Mouse (Mus musculus) embryo, embryonic 11 days (tissue): ENCODE results near the gene Arhgap29.

ENCODE experiments used
- DNase-seq: peaks from one replicate; pipeline ENCODE4 v3.0.0-alpha.2; 2015

The Arhgap29 gene

DNA sequence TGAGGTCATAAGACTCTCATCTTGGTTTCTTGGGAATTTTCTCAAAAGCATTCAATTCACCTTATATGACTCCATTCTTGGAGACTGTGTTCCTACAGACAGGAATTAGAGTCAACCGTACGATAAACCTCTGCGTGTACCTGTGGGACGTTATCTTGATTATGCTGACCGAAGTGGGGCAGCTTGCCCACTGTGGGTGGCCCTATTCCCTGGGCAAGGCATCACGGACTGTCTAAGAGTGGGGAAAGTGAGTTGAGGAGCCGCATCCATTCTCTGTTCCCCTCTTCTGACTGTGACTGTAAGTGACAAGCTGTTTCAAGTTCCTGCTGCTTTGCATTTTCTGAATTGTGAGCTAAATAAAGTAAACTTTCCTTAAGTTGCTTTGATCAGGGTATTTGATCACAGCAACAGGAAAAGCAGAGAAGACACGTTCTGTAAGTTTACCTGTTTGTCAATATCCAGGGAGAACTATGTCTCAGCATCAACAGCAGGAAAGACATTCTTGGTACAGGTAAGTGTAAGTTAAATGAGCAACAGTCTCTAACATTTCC lies at the start of gene Arhgap29:
Arhgap29 (plus strand) TSS at position 501 of the 551 bp plus-strand sequence.
- DNase-seq = no peak

GRCm38 (mm10) chr3:121902729-121903128 lies 49.6 kb upstream of the Arhgap29 start:
- no peak for DNase-seq

DNA sequence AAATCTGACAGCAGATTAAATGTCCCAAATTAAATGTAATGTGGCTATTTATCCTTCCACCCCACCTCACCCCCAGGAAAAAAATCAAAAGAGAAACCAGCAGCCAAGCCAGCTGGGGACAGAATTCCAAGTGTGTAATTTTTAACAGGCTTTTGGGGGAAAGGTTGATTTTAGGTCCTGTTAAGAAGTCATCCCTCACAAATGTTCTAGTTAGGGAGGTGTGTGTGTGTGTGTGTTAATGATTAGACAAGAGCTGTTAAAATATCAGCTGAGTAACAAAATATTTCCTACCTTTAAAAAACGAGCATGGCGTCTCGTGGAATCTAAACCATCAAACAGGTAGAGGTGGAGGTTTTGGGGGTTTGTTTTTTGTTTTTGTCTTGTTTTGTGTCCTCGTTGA lies 49.1 kb upstream of the Arhgap29 start:
- DNase-seq = no peak

- no peak for DNase-seq
These were observed 48.6 kb upstream of the Arhgap29 start for GRCm38 (mm10) chr3:121903695-121904094.

DNA sequence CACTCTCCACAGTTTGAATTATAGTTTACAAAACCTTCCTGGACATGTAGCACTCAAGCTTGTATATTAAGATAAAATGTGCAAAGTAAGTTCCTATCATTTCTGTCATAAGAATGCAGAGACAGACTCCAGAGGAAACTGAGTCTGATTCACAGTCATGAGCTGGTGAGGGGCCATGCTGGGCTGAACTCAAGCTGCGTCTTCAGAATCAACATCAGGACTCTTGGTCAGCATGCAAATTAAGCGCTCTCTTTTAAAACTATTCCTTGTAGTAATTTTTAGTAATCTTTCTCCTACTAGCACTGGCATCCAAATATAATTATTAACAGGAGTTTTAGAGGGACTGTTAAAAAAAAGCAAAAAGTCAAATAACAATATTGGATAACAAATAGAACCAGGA lies 47.9 kb upstream of the Arhgap29 start:
- DNase-seq = no peak

DNA sequence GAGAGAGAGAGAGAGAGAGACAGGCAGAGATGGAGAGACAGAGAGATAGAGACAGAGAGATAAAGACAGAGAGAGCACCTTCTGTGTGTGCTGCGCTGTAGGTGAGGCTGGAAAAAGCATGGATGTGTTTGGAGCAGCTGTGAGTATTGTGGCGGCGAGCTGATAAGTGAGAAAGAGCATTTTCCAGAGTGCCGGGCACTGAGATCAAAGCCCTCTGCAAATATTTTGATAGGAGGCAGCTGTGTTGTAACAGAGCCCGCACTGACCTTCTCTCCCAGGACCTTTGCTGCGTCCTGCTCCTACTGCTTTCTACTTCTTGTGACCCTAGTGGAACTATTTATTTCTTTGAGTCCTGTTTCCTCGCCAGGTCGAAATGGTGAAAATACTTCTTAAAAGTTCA lies 45.7 kb upstream of the Arhgap29 start:
- no peak for DNase-seq

GRCm38 (mm10) chr3:121909155-121909554 lies 43.2 kb upstream of the Arhgap29 start:
- no peak for DNase-seq

- no peak for DNase-seq
These were observed 38.9 kb upstream of the Arhgap29 start for GRCm38 (mm10) chr3:121913476-121913875.

DNA sequence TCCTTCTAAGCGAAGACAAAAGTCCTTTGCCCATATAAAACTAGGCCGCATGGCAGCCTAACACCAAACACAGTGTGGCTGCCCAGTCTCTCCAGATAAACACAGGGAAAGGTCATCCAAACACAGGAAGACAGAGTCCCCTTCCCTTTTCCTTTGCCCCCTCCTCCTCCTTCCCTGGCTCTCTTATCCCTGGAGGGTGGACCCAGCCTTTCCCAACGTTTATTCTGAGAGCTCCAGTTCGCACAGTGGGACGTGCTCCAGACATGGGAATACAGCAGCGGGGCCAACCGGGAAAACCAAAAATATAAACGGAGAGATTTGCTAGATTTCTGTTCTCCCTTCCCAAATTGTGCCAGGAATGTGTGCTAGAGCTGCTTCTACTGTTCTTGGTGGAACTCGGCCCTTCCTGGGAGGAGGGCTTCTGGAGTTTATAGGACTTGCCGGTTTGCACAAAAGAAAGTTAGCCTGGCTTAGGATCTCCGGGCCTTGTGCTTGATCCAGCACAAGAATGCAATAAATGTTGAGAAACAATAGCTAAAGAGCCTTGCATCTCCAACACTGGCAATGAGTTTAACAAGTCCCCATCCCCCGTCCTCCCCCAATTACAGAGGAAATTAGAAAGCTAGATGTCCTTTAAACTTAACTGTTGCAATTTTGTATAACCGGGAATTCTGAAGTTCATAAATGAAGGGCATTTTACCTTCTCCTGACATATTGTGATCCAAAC lies 37.7 kb upstream of the Arhgap29 start:
- DNase-seq = no peak

GRCm38 (mm10) chr3:121915191-121915590 lies 37.1 kb upstream of the Arhgap29 start:
- no peak for DNase-seq

- no peak for DNase-seq
These were observed 35.4 kb upstream of the Arhgap29 start for GRCm38 (mm10) chr3:121916802-121917532.

GRCm38 (mm10) chr3:121917658-121918057 lies 34.7 kb upstream of the Arhgap29 start:
- DNase-seq = no peak

DNA sequence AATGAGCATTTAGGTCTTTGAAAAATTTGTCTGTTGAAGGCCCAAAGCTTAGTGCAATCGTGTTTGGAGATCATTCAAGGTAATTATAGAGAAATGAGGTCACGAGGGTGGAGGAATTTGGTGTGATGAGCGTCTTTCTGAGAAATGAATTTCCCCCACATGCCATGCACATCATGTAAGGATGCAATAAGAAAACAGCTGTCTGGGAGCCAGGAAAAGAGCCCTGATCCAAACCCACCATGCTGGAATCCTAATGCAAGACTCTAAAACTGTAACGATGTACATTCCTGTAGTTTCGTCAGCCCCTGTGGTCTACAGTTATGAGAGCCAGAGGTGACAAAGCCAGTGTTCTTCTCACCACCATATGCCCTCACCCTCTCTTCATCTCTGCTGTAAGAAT lies 32.4 kb upstream of the Arhgap29 start:
- no peak for DNase-seq

DNA sequence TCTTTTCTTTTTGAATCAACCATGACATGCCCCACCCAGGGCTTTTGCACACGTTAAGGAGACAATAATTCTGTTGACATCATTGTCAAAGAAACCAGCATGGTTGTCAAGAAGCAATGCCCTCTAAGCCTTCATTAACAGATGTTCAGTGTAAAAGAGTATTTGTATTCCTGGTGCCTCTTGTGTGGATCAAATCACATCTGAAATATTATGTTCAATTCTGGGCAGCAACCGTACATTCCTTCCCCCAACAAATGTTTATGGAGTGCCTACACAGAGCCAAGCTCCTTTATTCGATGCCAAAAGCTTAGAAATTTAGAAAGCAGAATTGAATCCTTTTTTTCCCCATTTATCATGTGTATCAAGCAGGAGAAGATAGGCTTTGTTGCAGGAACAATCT lies 31.6 kb upstream of the Arhgap29 start:
- no peak for DNase-seq

DNA sequence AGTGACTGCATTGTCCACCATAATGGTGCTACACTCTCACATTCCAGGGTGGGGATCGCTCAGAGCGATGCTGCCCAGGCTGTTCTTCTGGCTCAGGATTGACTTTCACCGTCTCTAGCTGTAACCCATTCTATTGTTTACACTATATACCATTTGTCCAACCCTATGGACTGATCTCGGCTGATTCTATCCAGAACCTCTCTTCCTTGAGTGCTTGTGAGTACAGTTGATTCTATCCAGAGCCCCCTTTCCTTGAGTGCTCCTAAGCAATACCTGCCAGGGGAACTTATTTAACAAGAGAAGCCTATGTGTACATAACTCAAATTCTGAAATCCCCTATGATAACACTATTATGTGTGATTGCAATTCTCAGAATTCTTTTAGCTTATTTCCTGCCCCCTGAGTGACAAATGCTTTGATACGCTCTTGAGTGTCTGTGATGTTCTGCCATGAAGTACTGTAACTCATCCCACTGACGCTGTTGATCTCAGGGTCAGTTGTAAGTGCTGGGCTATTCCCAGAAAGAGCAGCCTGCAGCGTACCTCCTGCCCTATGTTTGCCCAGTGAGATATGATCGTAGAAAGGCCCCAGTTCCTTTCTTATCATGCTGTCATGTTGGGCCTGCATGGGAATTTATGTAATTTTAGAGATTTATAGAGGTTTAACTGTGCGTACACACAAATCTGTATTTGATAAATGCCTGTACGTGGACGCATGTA lies 27.4 kb upstream of the Arhgap29 start:
- DNase-seq = no peak

GRCm38 (mm10) chr3:121927601-121928000 lies 24.7 kb upstream of the Arhgap29 start:
- no peak for DNase-seq

- DNase-seq = no peak
These were observed 19.5 kb upstream of the Arhgap29 start for GRCm38 (mm10) chr3:121932815-121933214.

GRCm38 (mm10) chr3:121936241-121936640 lies 16.1 kb upstream of the Arhgap29 start:
- no peak for DNase-seq

DNA sequence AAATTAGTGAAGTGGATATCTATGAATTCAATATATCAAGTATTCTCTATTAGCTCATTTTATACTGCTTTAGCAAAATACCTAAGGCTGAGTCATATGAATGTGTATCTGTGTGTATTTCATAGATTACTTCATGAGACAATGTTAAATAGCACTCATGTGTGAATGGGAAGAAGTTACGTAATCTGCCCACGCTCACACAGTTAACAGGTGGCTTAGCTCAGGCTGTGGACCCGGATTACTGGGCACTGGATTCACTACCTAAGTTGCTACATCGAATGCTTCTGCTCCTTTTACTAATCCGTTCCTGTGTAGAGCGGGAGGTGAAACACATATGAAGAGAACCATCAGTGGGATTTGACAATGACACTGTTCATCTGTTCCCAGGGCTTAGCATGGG lies 15.3 kb upstream of the Arhgap29 start:
- no peak for DNase-seq

- DNase-seq = no peak
These were observed 12.7 kb upstream of the Arhgap29 start for GRCm38 (mm10) chr3:121939658-121940057.

GRCm38 (mm10) chr3:121940094-121940889 lies 12.0 kb upstream of the Arhgap29 start:
- DNase-seq = no peak

GRCm38 (mm10) chr3:121941204-121941745 lies 11.1 kb upstream of the Arhgap29 start:
- DNase-seq = no peak
